Mouse (Mus musculus): ENCODE measurements at regions not wholly inside any gene's neighbourhood (a gene's known extent, or its start where the extent isn't known, plus 50 kb on each side); places are given as distances from the start of the nearest gene placed in this dataset.

DNA sequence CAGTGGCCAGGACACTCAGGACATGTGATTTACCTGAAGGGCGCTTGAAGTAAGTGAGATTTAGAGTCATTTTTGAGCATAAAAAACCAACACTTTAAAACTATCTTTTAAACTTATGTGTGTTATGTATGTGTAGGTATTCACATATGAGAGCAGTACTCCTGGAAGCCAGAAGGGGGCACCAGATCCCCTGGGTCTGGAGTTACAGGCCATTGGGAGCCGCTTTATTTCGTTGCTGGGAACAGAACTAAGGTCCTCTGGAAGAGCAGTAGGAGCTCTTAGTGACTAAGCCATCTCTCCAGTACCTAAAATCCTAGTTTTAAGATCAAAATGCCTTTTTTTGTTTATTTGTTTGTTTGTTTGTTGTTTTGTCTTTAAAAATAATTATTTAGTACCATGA lies 192.3 kb upstream of the Wscd1 start:
- no peaks in the 10 kb centered on the region for H3K9me3 ChIP-seq (ENCODE audit: control insufficient read depth, low read depth, low read length)
- no peak overlapping the region for H3K9ac ChIP-seq (replicated peaks; ENCODE audit: low read depth, low read length)
- no peaks in the 10 kb centered on the region for H3K27me3 ChIP-seq (ENCODE audit: control insufficient read depth, insufficient read depth, low read length)
- H3K36me3 ChIP-seq (ENCODE audit: control insufficient read depth, insufficient read depth, low read length), result no peaks in the 10 kb centered on the region
- ATAC-seq (ENCODE audit: insufficient number of reproducible peaks, insufficient read depth, low FRiP score, low read depth), result no peak
- H3K4me1 ChIP-seq (ENCODE audit: control insufficient read depth, insufficient read depth, low read length), result no peaks in the 10 kb centered on the region
- H3K4me3 ChIP-seq (ENCODE audit: low read depth, low read length), result no peak overlapping the region
- H3K4me2 ChIP-seq (replicated peaks; ENCODE audit: low read depth, low read length), result no peak overlapping the region
- H3K27ac ChIP-seq (ENCODE audit: low read length), result no peak overlapping the region
- WGBS, result 85% methylated on average over 3 of the region's 3 CpGs

DNA sequence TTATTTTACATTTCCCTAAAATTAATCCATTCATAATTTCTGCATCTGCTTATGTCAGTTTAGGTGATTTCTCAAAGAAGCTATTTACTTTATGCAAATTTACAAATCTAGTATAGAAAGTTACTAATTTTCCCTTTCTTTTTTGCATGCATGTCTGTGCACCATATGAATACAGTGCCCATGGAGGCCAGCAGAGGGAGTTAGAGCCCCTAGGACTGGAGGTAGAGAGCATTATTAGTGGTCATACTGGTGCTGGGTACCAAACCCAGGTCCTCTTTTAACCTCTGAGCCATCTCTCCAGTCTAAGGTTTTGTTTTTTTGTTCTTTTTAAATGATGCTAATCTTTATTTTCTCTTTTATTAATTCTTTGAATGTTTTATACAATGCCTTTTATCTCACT lies 184.9 kb upstream of the Wscd1 start:
- no peak for ATAC-seq (ENCODE audit: insufficient number of reproducible peaks, insufficient read depth, low FRiP score, low read depth)
- no peak overlapping the region for H3K4me2 ChIP-seq (replicated peaks; ENCODE audit: low read depth, low read length)
- no peak overlapping the region for H3K4me3 ChIP-seq (ENCODE audit: low read depth, low read length)
- no peaks in the 10 kb centered on the region for H3K4me1 ChIP-seq (ENCODE audit: control insufficient read depth, insufficient read depth, low read length)
- no peak overlapping the region for H3K27ac ChIP-seq (ENCODE audit: low read length)
- H3K36me3 ChIP-seq (ENCODE audit: control insufficient read depth, insufficient read depth, low read length), result no peaks in the 10 kb centered on the region
- no peak overlapping the region for H3K9ac ChIP-seq (replicated peaks; ENCODE audit: low read depth, low read length)
- H3K9me3 ChIP-seq (ENCODE audit: control insufficient read depth, low read depth, low read length), result no peaks in the 10 kb centered on the region
- H3K27me3 ChIP-seq (ENCODE audit: control insufficient read depth, insufficient read depth, low read length), result no peaks in the 10 kb centered on the region

DNA sequence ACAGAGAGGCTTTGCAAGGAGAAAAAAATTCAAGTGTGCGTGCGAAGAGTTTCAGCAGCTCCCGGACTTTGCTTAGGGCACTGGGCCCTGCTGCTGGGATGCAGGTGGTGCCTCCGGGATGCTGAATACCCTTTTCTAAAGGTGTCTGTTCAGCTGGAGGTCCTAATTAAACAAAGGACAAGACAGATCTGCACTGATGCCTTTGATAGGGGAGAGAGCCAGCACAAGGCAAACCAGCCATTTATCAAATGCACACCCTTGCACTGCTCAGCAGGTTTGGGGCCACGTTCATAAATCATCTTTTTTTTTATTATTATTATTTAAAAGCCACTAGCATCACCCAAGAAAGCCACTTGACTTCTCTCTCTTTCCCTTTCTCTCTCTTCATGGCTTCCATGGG lies 172.9 kb upstream of the Wscd1 start:
- Histone ChIP-seq H3K36me3 (ENCODE audit: control insufficient read depth, insufficient read depth, low read length) (no peaks in the 10 kb centered on the region), H3K4me1 (ENCODE audit: control insufficient read depth, insufficient read depth, low read length) (no peaks in the 10 kb centered on the region), H3K4me3 (ENCODE audit: low read depth, low read length) (no peak overlapping the region), H3K9ac (replicated peaks; ENCODE audit: low read depth, low read length) (no peak overlapping the region), H3K4me2 (replicated peaks; ENCODE audit: low read depth, low read length) (no peak overlapping the region), H3K27ac (ENCODE audit: low read length) (no peak overlapping the region), H3K9me3 (ENCODE audit: control insufficient read depth, low read depth, low read length) (no peaks in the 10 kb centered on the region), H3K27me3 (ENCODE audit: control insufficient read depth, insufficient read depth, low read length) (no peaks in the 10 kb centered on the region)
- WGBS, result 65% methylated on average over 5 of the region's 5 CpGs
- ATAC-seq (ENCODE audit: insufficient number of reproducible peaks, insufficient read depth, low FRiP score, low read depth), result no peak

DNA sequence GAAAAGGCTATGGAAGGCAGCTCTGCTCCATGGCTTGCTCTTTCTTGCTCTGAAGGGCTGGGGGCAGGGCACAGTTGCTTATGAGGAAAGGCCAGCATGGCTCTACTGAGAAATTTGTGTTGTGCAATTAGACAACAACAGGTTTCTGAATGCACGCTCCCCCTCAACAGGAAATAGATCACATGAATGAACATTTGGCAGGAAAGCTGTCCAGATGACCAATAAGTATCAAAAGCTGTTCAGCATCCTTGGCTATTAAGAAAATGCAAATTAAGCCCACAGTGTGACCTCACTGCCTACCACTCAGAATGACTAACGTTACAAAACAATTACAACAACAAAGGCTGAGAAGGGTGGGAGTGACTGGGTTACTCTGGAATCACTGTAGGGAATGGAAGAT lies 167.9 kb upstream of the Wscd1 start:
- ATAC-seq (ENCODE audit: insufficient number of reproducible peaks, insufficient read depth, low FRiP score, low read depth), result no peak
- no peak overlapping the region for H3K27ac ChIP-seq (ENCODE audit: low read length)
- WGBS, result 55% methylated on average over 2 of the region's 2 CpGs

DNA sequence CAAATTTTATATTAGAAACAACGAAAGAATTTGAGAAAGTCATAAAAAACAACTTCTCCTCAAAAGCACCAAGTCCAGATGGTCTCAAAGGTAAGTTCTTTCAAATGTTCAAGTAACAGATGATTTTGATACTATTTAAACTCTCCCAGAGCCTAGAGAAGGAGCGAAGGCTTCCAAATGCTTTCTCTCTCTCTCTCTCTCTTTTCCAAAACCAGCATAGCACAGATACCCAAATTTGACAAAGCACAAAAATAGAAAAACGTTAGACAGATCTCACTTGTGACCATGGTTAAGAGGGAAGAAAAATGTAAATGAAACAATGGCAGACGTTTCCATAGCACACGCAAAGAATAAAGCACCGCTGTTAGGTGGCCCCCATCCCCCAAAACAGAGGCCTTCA lies 158.7 kb upstream of the Wscd1 start:
- 85% methylated on average over 6 of the region's 6 CpGs for WGBS
- Histone ChIP-seq H3K9ac (replicated peaks; ENCODE audit: low read depth, low read length) (no peak overlapping the region), H3K27me3 (ENCODE audit: control insufficient read depth, insufficient read depth, low read length) (no peaks in the 10 kb centered on the region), H3K4me1 (ENCODE audit: control insufficient read depth, insufficient read depth, low read length) (no peaks in the 10 kb centered on the region), H3K4me2 (replicated peaks; ENCODE audit: low read depth, low read length) (no peak overlapping the region), H3K27ac (ENCODE audit: low read length) (no peak overlapping the region), H3K36me3 (ENCODE audit: control insufficient read depth, insufficient read depth, low read length) (no peaks in the 10 kb centered on the region), H3K4me3 (ENCODE audit: low read depth, low read length) (no peak overlapping the region), H3K9me3 (ENCODE audit: control insufficient read depth, low read depth, low read length) (no peaks in the 10 kb centered on the region)
- no peak for ATAC-seq (ENCODE audit: insufficient number of reproducible peaks, insufficient read depth, low FRiP score, low read depth)

More for the DNA sequence above, 167.9 kb upstream of the Wscd1 start:
- no peaks in the 10 kb centered on the region for H3K27me3 ChIP-seq (ENCODE audit: control insufficient read depth, insufficient read depth, low read length)
- no peaks in the 10 kb centered on the region for H3K4me1 ChIP-seq (ENCODE audit: control insufficient read depth, insufficient read depth, low read length)
- no peaks in the 10 kb centered on the region for H3K36me3 ChIP-seq (ENCODE audit: control insufficient read depth, insufficient read depth, low read length)
- no peaks in the 10 kb centered on the region for H3K9me3 ChIP-seq (ENCODE audit: control insufficient read depth, low read depth, low read length)
- no peak overlapping the region for H3K4me3 ChIP-seq (ENCODE audit: low read depth, low read length)
- no peak overlapping the region for H3K4me2 ChIP-seq (replicated peaks; ENCODE audit: low read depth, low read length)
- H3K9ac ChIP-seq (replicated peaks; ENCODE audit: low read depth, low read length), result no peak overlapping the region

DNA sequence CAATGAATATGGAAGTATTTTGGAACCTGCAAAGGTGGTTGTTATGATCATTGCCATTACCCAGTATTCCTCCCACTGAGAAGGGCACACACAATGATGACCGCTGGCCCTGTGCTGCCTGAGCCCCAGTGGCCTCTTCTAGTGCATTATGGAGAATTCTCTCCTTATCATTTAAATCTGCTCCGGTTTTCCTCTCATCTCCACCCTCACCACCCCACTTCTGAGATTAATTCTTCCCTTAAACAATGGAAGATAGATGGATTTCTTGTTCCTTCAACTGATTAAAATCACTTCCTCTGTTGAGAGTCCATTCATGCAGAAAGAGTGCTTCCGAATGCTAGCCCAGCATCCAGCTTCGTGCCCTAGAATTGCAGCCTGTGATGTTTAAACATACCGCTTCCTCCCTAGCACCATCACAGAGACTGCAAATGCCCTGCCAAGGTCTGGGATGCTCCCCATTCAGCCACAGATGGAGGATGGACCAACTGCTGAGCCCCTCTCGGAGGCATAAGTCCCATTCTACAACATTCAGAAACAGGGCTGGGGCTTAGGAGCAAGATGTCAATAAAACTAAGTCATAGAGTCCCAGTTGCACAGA lies 155.4 kb upstream of the Wscd1 start:
- no peaks in the 10 kb centered on the region for H3K4me1 ChIP-seq (ENCODE audit: control insufficient read depth, insufficient read depth, low read length)
- H3K9ac ChIP-seq (replicated peaks; ENCODE audit: low read depth, low read length), result no peak overlapping the region
- H3K27ac ChIP-seq (ENCODE audit: low read length), result no peak overlapping the region
- 76% methylated on average over 6 of the region's 6 CpGs for whole genome bisulfite sequencing
- no peaks in the 10 kb centered on the region for H3K9me3 ChIP-seq (ENCODE audit: control insufficient read depth, low read depth, low read length)
- H3K36me3 ChIP-seq (ENCODE audit: control insufficient read depth, insufficient read depth, low read length), result no peaks in the 10 kb centered on the region
- H3K4me3 ChIP-seq (ENCODE audit: low read depth, low read length), result no peak overlapping the region
- no peak overlapping the region for H3K4me2 ChIP-seq (replicated peaks; ENCODE audit: low read depth, low read length)
- no peaks in the 10 kb centered on the region for H3K27me3 ChIP-seq (ENCODE audit: control insufficient read depth, insufficient read depth, low read length)
- no peak for ATAC-seq (ENCODE audit: insufficient number of reproducible peaks, insufficient read depth, low FRiP score, low read depth)

DNA sequence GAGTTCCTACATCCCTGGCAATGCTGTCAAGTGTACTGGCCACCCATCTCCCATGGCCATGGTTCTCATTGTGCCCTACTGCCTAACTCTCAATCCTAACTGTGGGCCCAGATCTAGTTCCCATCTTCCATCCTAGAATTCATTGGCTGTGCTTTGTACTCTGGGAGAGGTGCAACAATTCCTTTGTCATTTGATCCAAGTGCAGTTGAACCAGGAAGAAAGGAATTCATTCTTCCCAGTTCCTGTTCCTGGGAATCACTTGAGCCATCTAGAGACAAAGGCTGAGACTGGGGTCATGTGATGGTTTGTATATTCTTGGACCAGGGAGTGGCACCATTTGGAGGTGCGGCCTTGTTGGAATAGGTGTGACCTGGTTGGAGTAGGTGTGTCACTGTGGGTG lies 152.0 kb upstream of the Wscd1 start:
- Histone ChIP-seq H3K4me3 (ENCODE audit: low read depth, low read length) (no peak overlapping the region), H3K4me1 (ENCODE audit: control insufficient read depth, insufficient read depth, low read length) (no peaks in the 10 kb centered on the region), H3K36me3 (ENCODE audit: control insufficient read depth, insufficient read depth, low read length) (no peaks in the 10 kb centered on the region), H3K27me3 (ENCODE audit: control insufficient read depth, insufficient read depth, low read length) (no peaks in the 10 kb centered on the region), H3K4me2 (replicated peaks; ENCODE audit: low read depth, low read length) (no peak overlapping the region), H3K27ac (ENCODE audit: low read length) (no peak overlapping the region), H3K9ac (replicated peaks; ENCODE audit: low read depth, low read length) (no peak overlapping the region), H3K9me3 (ENCODE audit: control insufficient read depth, low read depth, low read length) (no peaks in the 10 kb centered on the region)
- 76% methylated on average over 1 of the region's 1 CpGs for WGBS
- ATAC-seq (ENCODE audit: insufficient number of reproducible peaks, insufficient read depth, low FRiP score, low read depth), result no peak

DNA sequence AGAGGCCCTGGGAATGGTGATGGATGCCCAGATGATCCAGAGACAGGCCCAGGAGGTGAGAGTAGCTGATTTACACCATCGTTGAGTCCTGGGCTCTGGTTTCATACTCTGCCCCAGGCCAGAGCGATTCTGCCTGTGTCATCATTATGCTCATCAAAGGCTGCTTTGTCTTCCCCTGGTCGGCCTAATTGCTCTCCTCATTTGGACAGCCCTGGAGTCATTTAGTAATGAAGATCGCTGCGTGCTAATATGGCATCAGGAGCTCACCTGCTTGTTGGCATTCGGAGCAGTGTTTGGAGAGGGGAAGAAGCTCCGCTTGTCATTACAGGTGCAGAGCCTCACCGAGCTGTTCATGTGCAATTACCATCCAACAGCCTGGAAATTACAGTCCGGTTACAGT lies 138.9 kb upstream of the Wscd1 start:
- Histone ChIP-seq H3K4me1 (ENCODE audit: control insufficient read depth, insufficient read depth, low read length) (no peaks in the 10 kb centered on the region), H3K9ac (replicated peaks; ENCODE audit: low read depth, low read length) (no peak overlapping the region), H3K27me3 (ENCODE audit: control insufficient read depth, insufficient read depth, low read length) (no peaks in the 10 kb centered on the region), H3K9me3 (ENCODE audit: control insufficient read depth, low read depth, low read length) (no peaks in the 10 kb centered on the region), H3K36me3 (ENCODE audit: control insufficient read depth, insufficient read depth, low read length) (no peaks in the 10 kb centered on the region), H3K27ac (ENCODE audit: low read length) (no peak overlapping the region), H3K4me3 (ENCODE audit: low read depth, low read length) (no peak overlapping the region), H3K4me2 (replicated peaks; ENCODE audit: low read depth, low read length) (no peak overlapping the region)
- WGBS, result 79% methylated on average over 9 of the region's 9 CpGs
- no peak for ATAC-seq (ENCODE audit: insufficient number of reproducible peaks, insufficient read depth, low FRiP score, low read depth)

DNA sequence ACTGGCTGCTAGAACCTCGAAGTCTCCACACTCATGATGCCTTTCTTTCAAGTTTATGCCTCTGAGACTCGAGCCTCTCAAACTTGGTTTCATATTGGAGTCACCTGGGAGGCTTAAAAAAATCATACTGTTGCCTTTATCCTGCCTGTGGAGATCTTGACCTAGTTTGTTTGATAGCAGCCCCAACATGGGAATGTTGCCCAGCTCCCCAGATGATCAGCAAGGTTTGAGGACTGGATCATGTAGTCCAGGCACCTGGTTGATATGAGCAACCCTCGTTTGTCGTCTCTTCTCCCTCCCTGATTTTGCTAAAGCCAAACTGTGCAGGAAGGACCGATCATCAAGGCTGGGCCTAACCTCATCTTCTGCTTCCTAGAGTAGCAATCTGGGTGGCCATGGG lies 134.2 kb upstream of the Wscd1 start:
- no peak for ATAC-seq (ENCODE audit: insufficient number of reproducible peaks, insufficient read depth, low FRiP score, low read depth)
- H3K9me3 ChIP-seq (ENCODE audit: control insufficient read depth, low read depth, low read length), result no peaks in the 10 kb centered on the region
- 83% methylated on average over 5 of the region's 5 CpGs for WGBS
- no peak overlapping the region for H3K27ac ChIP-seq (ENCODE audit: low read length)
- no peaks in the 10 kb centered on the region for H3K4me1 ChIP-seq (ENCODE audit: control insufficient read depth, insufficient read depth, low read length)
- no peak overlapping the region for H3K4me3 ChIP-seq (ENCODE audit: low read depth, low read length)
- H3K4me2 ChIP-seq (replicated peaks; ENCODE audit: low read depth, low read length), result no peak overlapping the region
- H3K27me3 ChIP-seq (ENCODE audit: control insufficient read depth, insufficient read depth, low read length), result no peaks in the 10 kb centered on the region
- no peaks in the 10 kb centered on the region for H3K36me3 ChIP-seq (ENCODE audit: control insufficient read depth, insufficient read depth, low read length)
- no peak overlapping the region for H3K9ac ChIP-seq (replicated peaks; ENCODE audit: low read depth, low read length)
